Mouse (Mus musculus): ENCODE results near the gene Wdr53. TPM values are rescaled to one million over a fixed set of nuclear protein-coding genes. Genes with fewer than 3 reads are reported as not detected.

Wdr53 gene
- total RNA-seq (2021): 10 to 100 TPM; 12.3 to 13.9 TPM
- long read RNA-seq, experiment 1, partial matches to known transcripts: 0 of 6 reads
- long read RNA-seq, experiment 1, other reads (novel, unspliced or antisense): 2 of 6 reads
- long read RNA-seq, experiment 2, partial matches to known transcripts: 1 of 9 reads
- long read RNA-seq, experiment 2, other reads (novel, unspliced or antisense): 3 of 9 reads

DNA sequence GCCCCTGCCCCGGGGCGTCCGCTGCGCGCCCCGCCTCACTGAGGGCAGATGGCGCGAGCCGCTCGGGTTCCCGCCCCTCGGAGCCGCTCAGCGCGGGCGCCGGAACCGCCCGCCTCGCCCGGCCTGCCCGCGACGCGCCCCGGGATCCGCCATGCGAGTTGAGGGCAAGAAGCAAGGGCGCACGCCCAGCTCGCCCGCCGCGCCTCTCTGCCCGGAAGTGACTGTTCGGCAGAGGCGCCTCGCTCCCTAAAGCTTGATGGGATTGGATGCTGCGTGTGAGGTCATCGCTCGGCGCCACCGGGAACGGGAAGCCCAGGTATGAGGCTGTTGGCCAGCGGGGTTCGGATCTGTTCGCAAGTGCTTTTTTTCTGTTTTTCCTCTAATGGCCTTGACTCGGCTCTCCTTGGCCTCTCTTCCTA lies at the start of gene Wdr53, which contains the start of gene Fbxo45:
Gene Wdr53 (plus strand): TSS at position 276 of the 419 bp plus-strand sequence.
Gene Fbxo45 (minus strand): TSS at position 207 of the 419 bp plus-strand sequence.
- peak; percentile 98 for DNase-seq

DNA sequence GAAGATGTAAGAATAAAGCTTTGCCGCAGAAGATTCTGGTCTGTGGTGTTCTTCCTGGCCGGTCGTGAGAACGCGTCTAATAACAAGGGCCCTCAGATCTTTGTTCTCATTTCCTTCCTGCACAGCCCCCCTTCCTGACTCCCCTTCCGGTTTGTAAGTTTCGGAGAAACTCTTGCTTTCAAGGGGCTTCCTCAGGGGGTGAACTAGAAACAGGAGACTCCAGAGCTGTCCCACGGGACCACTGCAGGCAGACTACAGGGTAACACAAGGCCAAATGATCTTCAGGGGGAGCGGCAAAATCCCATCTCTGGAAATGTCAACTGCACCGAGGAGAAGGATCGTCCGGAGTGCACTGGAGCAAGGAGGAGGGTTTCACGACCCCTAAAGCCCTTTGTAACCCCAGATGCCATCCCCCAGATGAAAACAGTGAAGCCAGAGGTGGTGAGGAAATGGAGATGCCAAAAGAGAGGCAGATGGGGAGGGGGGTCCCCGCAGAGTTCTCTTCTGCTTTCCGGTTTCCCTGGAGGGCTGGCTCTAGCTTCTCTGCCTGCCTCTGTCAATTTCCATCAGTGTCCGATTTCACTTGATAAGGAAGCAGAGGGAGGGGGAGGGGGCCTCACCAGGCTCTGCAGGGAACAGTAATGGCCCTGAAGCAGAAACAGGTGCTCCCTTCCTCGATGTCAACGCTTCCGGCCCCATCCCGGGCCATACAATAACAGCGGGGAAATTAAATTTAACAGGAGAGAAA lies 46.6 kb upstream of the Wdr53 start:
- peak; percentile 60 for DNase-seq

DNA sequence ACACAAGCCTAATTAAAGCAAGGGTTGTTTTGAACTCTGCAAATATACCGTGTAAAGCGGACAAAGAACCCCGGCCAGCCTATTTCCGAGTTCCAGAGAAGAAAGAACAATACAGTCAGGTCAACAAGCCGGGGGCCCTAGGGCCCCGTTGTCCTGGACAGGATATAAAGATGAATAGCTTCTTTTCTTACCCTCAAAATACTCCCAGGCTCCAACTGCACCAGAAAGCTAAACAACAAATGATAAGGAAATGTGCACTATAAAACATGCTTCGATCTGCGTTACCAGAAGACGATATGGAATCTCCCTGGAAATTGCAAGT lies 46.1 kb upstream of the Wdr53 start:
- no peak for DNase-seq

DNA sequence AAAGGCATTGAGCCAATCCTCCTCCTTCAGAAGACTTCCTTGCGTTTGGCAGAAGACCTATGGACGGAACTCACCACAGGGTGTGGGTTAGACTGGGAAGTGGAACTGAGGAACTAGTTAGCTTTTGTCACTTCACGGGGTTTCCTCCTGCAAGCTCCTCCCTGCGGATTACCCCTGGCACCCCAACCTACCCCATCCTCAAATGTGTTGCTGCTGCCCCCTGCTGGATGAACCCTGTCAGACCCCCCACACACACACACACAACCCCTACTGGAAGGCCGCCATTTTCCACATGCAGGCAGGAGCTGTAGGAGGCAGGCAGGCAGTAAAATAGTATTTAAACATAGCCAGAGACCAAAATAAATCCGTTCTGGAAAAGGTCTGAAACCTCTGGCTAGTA lies 44.3 kb upstream of the Wdr53 start:
- peak; percentile 79 for DNase-seq

DNA sequence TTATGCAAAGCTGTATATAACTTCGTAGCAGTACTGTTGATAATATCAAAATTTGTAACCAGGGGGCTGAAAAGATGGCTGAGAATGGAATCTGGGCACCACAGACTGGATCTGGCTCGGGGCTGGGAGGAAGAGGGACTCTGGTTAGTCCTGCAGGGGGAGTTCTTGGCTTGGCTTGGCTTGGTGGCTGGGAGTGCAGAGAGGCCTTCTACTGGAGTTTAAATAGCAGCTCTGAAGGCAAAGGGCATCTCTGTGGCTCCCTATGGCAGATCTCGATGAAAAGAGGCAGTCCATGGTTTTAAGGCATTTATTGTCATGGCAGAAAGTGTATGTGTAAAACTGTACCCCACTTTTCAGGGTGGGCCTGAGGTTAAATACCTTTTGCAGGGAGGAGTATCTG lies 42.1 kb upstream of the Wdr53 start:
- DNase-seq: peak; percentile 43

DNA sequence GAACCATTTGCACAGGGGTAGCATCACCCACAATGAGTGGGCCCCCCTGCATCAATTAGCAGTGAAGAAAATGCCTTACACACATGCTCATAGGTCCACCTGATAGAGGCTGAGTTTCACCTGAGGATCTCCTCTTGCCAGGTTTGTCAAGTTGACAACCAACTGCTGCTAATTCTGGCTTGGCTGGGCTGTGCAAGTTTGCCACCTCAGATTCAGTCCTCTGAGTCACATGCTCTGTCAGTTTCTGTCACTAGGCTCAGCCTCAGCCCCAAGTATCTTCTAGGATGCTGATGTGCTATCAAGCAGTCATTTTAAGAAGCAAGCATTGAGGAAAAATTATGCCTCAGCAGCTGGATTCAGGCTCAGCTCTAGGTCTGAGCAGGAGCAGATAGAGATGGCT lies 32.9 kb upstream of the Wdr53 start:
- no peak for DNase-seq

DNA sequence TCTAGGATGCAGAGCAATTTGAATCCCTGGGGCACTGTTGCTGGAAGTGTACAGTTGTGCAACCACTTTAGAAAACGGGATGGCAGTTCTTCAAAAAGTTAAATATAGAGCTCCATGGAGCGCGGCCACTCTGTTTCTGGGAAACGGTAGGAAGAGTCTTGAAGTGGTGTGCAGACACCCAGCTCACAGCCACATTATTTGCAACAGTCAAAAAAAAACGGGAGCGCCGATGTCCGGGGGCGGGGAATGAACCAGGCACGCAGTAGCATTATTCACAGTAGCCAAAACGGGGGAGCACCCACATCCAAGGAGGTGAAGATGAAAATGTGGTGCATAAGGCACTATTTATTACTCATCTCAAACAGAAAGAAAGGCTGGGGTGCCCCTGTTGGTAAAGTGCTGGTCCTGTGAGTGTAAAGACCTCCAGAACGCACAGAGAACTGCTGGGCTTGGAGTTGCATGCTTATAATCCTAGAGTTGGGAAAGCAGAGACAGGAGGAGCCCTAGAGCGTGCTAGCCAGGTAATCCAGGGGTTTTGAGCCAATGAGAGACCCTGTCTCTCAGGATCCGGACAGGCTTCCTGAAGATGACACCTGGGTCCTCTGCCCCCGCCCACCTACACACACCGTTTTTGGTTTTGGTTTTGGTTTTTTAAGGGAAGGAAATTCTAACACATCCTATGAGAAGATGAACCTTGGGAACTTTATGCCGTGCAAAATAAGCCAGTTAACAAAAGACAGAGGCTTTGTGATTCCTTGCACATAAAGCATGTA lies 32.0 kb upstream of the Wdr53 start:
- DNase-seq: peak; percentile 13

DNA sequence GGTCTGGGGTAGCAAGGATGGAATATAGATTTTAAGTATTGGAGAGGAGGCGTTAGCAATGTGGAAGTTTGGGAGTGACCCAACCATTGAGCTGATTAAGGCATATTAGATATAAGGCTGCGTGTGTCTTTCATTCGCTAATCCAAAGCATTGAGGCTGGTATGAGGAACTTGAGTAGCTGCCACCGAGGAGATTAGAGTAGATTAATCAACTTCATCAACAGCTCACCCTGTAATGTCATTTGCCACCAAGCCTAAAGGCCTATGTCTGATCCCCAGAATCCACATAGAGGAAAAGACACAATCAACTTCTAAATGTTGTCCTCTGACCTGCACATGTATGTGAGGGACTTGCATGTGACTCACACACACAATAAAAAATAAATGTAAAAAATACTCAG lies 25.2 kb upstream of the Wdr53 start:
- DNase-seq: no peak

DNA sequence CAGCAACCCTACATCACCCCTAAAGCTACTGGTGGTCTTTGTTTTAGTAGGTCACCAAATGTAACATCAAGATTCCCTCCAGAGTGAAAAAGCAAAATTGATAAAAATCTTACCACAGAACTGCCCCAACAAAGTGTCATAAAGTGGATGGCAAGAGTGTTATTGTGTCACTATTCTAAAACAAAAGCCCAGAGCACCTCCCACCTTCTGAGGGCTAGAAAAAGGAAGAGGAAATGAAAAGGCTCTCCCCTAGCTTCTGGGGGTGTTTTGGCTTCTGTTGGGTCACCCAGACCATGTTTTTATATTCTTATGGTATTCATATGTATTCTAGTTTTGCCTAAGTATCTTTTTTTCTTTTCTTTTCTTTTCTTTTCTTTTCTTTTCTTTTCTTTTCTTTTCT lies 24.6 kb upstream of the Wdr53 start:
- no peak for DNase-seq

DNA sequence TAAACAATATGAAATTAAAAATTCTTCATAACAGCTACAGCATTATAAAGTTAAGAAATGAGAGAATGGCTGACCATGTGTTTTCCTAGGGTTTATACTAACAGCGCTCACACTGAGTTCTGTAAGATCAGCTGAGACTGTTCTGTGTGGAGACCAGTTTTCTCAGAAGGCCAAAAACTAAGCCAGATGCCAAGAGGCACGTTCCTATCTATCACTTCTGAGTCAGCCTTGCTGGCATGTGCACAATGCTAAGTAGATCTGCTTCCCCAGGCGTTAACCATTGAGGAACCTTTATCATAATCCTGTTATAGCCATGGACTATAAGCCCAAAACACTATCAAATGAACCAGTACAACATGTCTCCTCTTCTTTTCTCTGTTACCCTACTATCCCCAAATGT lies 15.0 kb upstream of the Wdr53 start:
- DNase-seq: peak; percentile 64

DNA sequence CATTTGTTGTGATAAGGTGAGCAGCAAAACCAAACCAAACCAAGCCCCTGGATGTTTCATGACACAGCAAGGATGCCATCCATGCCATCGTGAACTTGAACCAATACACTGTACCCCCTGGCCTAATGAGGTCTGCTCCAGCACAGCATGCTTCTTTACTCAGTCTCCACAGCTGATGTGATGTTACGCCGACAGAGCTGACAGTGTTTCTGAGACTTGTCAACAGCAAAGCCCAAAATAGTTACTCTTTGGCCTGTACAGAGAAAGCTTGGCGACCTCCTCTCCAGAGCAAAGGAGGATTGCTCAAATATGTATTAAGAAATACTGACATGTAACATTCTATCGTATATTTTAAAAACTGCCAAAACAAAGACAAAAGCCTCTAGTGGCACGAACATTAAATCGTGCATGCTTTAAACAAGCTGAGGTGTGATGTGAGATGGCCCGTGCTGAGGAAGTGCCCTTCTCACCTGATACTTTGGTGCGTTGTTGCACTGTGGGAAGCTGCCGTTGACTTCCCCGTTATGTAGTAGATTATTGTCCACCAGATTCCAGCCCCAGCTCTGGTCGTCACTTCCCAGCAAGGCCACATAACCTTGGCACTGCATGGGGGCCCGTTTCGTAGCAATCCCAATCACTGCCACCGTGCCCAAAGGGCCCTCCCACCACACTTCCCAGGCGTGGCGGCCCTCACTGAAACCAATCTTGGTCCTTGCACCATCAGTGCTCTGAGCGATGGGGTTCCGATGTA lies 8.9 kb upstream of the Wdr53 start:
- DNase-seq: peak; percentile 33

DNA sequence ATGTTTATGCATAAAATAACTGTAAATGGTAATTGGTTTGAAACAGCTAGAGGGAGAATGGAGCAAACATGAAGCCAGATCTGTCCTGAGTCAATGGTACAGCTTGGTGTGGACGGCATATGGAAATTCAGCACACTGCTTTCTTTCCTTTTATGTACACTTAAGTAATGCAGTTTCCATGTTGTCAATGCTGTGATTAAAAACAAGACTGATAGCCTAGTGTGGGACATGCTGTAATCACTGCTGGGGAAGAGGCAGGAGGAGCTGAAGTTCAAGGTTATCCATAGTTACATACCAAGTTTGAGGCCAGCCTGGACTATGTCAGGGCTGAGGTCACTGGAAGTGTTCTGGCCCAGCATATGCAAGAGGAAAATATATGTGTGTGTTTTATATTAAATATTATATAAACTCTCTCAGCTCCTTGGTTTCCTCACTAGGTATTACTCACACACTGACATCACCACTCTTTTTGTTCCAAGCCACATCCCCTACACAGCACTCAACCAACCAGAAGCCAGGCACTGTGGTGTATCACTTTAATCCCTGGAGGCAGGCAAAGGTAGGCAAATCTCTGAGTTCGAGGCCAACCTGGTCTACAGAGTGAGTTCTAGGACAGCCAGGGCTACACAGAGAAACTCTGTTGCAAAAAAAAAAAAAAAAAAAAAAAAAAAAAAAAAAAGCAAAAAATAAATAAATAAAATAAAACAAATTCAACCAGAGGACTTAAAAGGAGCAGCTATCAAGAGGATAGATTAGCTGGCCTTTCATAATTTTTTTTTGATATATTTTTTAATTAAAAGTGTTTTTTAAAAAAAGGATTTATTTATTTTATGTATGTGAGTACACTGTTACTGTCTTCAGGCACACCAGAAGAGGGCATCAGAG lies 7.4 kb upstream of the Wdr53 start:
- no peak for DNase-seq

DNA sequence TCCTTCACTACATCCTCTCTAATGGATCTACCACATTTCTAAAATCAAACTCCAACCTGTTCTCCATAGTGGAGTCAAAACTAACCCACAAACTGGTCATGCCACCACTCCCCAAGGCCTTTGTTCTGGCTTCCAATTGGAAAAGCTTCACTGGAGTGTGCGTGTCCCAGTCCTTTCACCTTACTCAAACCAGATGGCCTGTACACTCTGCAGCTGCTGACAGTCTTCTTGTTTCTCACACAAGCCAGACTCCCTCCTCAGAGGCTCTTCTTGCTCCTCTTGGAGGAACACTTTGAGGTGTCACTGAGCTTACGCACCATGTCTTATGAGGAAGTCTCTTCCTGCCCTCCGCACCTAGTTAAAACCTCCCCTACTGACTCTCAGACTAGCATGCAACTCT lies 3.1 kb upstream of the Wdr53 start:
- DNase-seq: no peak

DNA sequence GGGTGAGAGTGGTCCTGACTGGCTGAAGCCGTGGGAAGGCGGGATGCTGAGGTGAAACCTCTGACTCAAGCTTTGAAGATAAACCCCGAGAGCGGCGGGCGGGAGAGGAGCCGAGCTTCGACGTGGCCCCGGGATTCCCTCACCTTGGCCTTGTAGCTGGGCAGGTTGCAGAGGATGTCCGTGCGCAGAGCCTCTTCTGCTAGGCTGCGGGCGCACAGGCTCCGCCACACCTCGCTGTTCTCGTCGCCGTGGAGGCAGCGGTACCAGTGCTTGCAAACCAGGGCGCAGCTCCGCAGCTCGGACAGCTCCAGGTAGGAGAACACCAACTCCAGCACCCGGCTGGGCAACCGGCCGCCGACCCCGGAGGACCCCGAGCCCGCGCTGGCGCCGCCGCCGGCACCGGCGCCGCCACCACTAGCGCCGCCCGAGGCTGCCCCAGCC lies 656 bp upstream of the Wdr53 start:
- peak; percentile 63 for DNase-seq

DNA sequence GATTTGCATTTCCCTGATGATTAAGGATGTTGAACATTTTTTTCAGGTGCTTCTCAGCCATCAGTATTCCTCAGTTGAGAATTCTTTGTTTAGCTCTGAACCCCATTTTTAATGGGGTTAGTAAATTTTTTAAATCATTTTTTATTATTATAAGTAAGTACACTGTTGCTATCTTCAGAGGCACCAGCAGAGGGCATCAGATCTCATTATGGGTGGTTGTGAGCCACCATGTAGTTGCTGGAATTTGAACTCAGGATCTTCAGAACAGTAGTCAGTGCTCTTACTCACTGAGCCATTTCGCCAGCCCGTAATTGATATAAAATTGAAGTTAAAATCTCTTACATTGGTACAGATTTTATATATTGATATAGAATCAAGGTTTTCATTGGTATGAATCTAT lies 17.2 kb downstream of the Wdr53 start:
- peak; percentile 31 for DNase-seq

DNA sequence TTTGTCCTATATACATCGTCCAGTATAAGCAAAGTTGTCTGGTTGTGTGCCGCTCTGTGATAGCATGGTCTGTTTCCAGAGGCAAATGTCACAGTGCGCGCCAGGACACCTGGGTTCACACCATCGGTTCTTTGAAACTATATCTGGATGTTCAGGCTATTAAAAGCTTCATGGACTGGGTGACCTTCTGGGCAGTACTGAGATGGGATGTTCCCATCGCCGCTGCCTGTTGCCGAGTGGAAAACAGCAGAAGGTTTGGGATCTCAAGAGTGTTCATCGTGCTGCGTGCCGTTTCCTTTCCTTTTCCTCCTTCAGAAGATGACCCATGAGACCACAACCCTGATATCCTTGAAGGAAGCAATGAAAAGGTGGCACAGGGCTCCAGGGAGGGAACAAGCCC lies 24.3 kb downstream of the Wdr53 start, which contains the start of gene Smco1:
Gene Smco1 (plus strand): TSS at position 178 of the 400 bp plus-strand sequence.
- DNase-seq: no peak

DNA sequence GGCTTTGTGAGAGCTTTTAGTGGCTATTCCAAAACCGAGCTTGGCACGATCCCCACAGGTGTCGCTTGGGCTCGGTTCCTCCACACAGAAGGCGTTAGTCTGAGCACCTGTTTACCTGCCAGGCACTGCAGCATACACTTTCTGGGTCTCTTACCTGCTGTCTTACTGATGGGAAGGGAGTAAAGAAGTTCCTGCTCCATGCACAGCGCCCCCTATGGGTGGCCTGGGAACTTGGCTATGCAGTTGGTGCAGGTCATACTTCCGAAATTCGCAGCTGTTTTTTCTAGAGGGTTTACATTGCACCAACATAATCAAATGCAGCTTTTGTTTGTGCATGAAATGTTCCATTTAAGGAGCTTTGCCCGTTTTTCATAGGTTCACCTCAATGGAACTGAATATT lies 26.3 kb downstream of the Wdr53 start:
- peak; percentile 10 for DNase-seq

DNA sequence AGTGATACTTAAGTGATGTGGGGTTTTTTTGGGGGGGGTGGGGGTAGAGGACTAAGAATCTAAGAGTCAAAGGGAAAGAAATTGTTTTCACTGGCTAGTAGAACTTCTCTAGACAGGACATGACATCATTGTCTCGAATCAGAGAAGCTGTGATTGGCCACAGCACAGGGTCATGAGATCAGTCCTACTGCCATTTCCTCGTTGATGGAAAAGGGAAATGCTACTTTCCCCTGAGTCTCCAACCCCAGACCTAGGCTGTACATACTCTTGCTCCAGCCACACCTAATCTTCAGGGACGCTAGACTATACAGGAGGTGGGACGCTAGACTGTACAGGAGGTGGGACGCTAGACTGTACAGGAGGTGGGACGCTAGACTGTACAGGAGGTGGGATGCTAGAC lies 28.0 kb downstream of the Wdr53 start:
- DNase-seq: no peak

DNA sequence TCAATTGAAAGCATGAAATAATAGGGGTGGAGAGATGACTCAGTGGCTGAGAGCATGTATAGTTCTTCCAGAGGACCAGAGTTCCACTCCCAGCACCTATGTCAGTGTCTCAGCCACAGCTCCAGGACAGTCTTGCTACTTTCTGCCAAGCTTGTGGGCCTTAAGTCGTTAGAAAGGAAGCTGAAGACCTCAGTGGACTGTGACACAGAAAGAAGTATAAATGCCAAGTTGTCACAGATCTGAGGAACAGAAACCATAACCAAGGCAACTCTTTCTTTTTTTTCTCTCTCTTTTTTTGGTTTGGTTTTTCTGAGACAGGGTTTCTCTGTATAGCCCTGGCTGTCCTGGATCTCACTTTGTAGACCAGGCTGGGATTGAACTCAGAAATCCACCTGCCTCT lies 28.8 kb downstream of the Wdr53 start:
- DNase-seq: no peak

DNA sequence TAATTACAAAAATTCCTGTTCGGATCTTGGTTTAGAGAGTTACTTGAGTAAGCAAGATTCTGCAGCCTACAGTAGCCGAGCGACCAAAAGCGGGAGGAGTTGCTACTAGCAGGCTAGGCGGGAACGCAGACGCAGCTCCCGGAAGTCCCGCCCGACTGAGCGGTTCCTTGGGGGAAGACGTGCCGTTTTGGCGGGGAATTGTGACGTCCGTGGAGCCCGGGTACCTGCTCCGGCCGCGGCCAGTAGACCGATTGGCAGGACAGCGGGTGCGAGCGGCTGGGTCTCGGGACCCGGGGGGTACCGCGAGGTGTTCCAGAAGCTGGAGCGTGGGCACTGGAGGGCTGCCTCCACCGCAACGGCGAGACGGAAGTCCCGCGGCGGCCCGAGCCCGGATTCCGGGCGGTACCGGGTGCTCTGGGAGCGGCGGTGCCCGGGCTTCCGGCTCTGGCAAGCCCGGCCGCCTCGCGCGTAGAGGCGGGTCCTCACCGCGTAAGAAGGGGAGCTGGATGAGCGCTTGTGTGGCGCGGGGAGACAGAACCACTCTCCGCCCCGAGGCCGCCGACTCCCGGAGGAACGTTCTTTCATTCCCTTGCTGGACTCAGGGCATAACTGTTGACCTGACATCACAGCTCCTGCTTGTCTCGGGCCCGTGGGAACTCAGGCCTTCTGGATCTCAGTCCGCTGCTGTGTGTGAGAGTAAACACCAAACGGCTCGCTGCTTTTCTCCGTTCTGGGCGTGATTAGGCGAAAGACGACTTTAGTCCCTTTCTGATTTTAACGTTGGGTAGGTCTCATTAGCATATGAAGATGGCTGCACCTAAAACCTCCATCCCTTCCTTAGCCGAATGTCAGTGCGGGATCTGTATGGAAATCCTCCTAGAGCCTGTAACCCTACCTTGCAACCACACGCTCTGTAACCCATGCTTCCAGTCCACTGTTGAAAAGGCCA lies 30.6 kb downstream of the Wdr53 start, which contains the start of gene Rnf168:
Gene Rnf168 (plus strand): TSS at position 152 of the 949 bp plus-strand sequence.
- DNase-seq: peak; percentile 95

All from adrenal gland, postnatal 10 days (tissue).